Mouse (Mus musculus): ENCODE measurements around the gene Etv4. TPM values are rescaled to one million over a fixed set of nuclear protein-coding genes. Genes with fewer than 3 reads are reported as not detected.

Gene Etv4
- polyA plus RNA-seq, 1 experiment = 8.4 TPM

DNA sequence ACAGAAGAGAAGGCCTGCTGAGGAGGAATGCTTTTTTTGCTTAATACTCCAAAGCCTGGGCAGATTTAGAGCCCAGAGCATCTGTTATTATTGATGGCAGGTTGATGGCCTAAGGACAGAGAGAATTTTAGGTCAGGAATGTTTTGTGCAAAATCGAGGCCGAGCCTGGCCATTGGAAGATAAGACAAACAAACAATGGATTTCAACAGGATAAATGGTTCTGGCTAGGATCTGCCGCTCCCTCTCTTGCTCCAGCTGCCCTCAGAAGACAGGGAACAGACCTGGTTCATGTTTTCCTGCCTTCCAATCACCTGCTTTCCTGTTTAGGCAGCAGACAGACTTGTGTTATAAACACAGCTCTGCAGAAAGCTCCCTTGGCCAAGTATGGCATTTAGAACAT is 55.9 kb downstream of the Etv4 start:
- H3K4me1 ChIP-seq (ENCODE audit: control insufficient read depth, insufficient read depth, low read length) = no peaks in the 10 kb centered on the region; the same call in 1 of the 2 replicates
- TF ChIP-seq CTCF (IDR thresholded peaks at IDR 0.05; ENCODE audit: control insufficient read depth, insufficient read depth, low read length) = no peak
- TF ChIP-seq POLR2A (IDR thresholded peaks at IDR 0.05; ENCODE audit: borderline replicate concordance, control insufficient read depth, low read depth, low read length) = no peak
- no peak overlapping the region for H3K27ac ChIP-seq (ENCODE audit: control insufficient read depth, insufficient read depth, low read depth, low read length, poor library complexity)
- no peak overlapping the region for H3K4me3 ChIP-seq (replicated peaks; ENCODE audit: control insufficient read depth, low read depth, low read length)
- WGBS = 66% methylated on average over 3 of the region's 3 CpGs

GRCm38 (mm10) chr11:101726765-101727164 is 58.4 kb downstream of the Etv4 start:
- Histone ChIP-seq H3K27ac (ENCODE audit: control insufficient read depth, insufficient read depth, low read depth, low read length, poor library complexity) (no peak overlapping the region), H3K4me1 (ENCODE audit: control insufficient read depth, insufficient read depth, low read length) (no peaks in the 10 kb centered on the region), H3K4me3 (replicated peaks; ENCODE audit: control insufficient read depth, low read depth, low read length) (no peak overlapping the region)
- TF ChIP-seq POLR2A (IDR thresholded peaks at IDR 0.05; ENCODE audit: borderline replicate concordance, control insufficient read depth, low read depth, low read length) (no peak), CTCF (IDR thresholded peaks at IDR 0.05; ENCODE audit: control insufficient read depth, insufficient read depth, low read length) (no peak)
- WGBS = 92% methylated on average over 2 of the region's 2 CpGs

GRCm38 (mm10) chr11:101725043-101725442 is 60.1 kb downstream of the Etv4 start:
- no peak overlapping the region for H3K4me3 ChIP-seq (replicated peaks; ENCODE audit: control insufficient read depth, low read depth, low read length)
- no peaks in the 10 kb centered on the region for H3K4me1 ChIP-seq (ENCODE audit: control insufficient read depth, insufficient read depth, low read length)
- TF ChIP-seq POLR2A (IDR thresholded peaks at IDR 0.05; ENCODE audit: borderline replicate concordance, control insufficient read depth, low read depth, low read length) (no peak), CTCF (IDR thresholded peaks at IDR 0.05; ENCODE audit: control insufficient read depth, insufficient read depth, low read length) (no peak)
- WGBS = 68% methylated on average over 8 of the region's 8 CpGs
- no peak overlapping the region for H3K27ac ChIP-seq (ENCODE audit: control insufficient read depth, insufficient read depth, low read depth, low read length, poor library complexity)

GRCm38 (mm10) chr11:101719986-101720520 is 65.1 kb downstream of the Etv4 start:
- Histone ChIP-seq H3K4me1 (ENCODE audit: control insufficient read depth, insufficient read depth, low read length) (no peaks in the 10 kb centered on the region), H3K4me3 (replicated peaks; ENCODE audit: control insufficient read depth, low read depth, low read length) (no peak overlapping the region), H3K27ac (ENCODE audit: control insufficient read depth, insufficient read depth, low read depth, low read length, poor library complexity) (no peak overlapping the region)
- 76% methylated on average over 21 of the region's 21 CpGs for WGBS
- TF ChIP-seq POLR2A (IDR thresholded peaks at IDR 0.05; ENCODE audit: borderline replicate concordance, control insufficient read depth, low read depth, low read length) (no peak), CTCF (IDR thresholded peaks at IDR 0.05; ENCODE audit: control insufficient read depth, insufficient read depth, low read length) (no peak)

Other genes starting within 250 kb of the Etv4 start
- gene Brca1, start 233.4 kb downstream of the Etv4 start, polyA plus RNA-seq (2011; ENCODE audit: insufficient read depth, insufficient read length, low replicate concordance, missing spikeins) = 10.2 and 16.7 TPM in 2 replicates
- gene Nbr1, start 233.2 kb downstream of the Etv4 start, polyA plus RNA-seq (2011; ENCODE audit: insufficient read depth, insufficient read length, low replicate concordance, missing spikeins) = 59.3 and 81.1 TPM in 2 replicates
- gene Tmem106a, start 203.1 kb downstream of the Etv4 start, polyA plus RNA-seq (2011; ENCODE audit: insufficient read depth, insufficient read length, low replicate concordance, missing spikeins) = 6.7 and 14.1 TPM in 2 replicates
- gene Gm11634, start 186.1 kb downstream of the Etv4 start, polyA plus RNA-seq (2011; ENCODE audit: insufficient read depth, insufficient read length, low replicate concordance, missing spikeins) = 3.5 TPM in 1 of 2 replicates, not detected in the other
- 17.4 and 57.2 TPM in 2 replicates for gene Rdm1, start 158.2 kb downstream of the Etv4 start, polyA plus RNA-seq (2011; ENCODE audit: insufficient read depth, insufficient read length, low replicate concordance, missing spikeins)
- 0.93 and 5.5 TPM in 2 replicates for gene Arl4d, start 119.8 kb downstream of the Etv4 start, polyA plus RNA-seq (2011; ENCODE audit: insufficient read depth, insufficient read length, low replicate concordance, missing spikeins)
- 12.8 and 16.5 TPM in 2 replicates for gene Dhx8, start 52.5 kb downstream of the Etv4 start, polyA plus RNA-seq (2011; ENCODE audit: insufficient read depth, insufficient read length, low replicate concordance, missing spikeins)
- gene Meox1, start 109.0 kb upstream of the Etv4 start, polyA plus RNA-seq (2011; ENCODE audit: insufficient read depth, insufficient read length, low replicate concordance, missing spikeins) = not detected in 2 replicates
- not detected in 2 replicates for gene Sost, start 181.6 kb upstream of the Etv4 start, polyA plus RNA-seq (2011; ENCODE audit: insufficient read depth, insufficient read length, low replicate concordance, missing spikeins)
- not detected in 2 replicates for gene Cfap97d1, start 198.9 kb upstream of the Etv4 start, polyA plus RNA-seq (2011; ENCODE audit: insufficient read depth, insufficient read length, low replicate concordance, missing spikeins)
- gene Dusp3, start 201.6 kb upstream of the Etv4 start, polyA plus RNA-seq (2011; ENCODE audit: insufficient read depth, insufficient read length, low replicate concordance, missing spikeins) = 8.2 and 15.2 TPM in 2 replicates
- gene Mpp3, start 243.1 kb upstream of the Etv4 start, polyA plus RNA-seq (2011; ENCODE audit: insufficient read depth, insufficient read length, low replicate concordance, missing spikeins) = not detected in 2 replicates

Data from bone marrow, adult 2 months (tissue).